Mouse (Mus musculus): ENCODE results near the gene Dand5. TPM values are rescaled to one million over a fixed set of nuclear protein-coding genes. Genes with fewer than 3 reads are reported as not detected.

Gene Dand5
- polyA plus RNA-seq, 1 experiment from 2014 or later, result 4.5 TPM

GRCm38 (mm10) chr8:84784681-84785505 is 37.7 kb downstream of the Dand5 start:
- H3K9me3 ChIP-seq, result no peaks in the 10 kb centered on the region
- H3K27ac ChIP-seq, result no peak overlapping the region
- H3K27me3 ChIP-seq (replicated peaks), result peaks cover 98% of the 10 kb centered on the region
- 9% methylated on average over 48 of the region's 48 CpGs for WGBS
- ATAC-seq, result no peak
- no peaks in the 10 kb centered on the region for H3K36me3 ChIP-seq
- peaks cover 10% of the 10 kb centered on the region for H3K4me1 ChIP-seq (replicated peaks)
- H3K4me2 ChIP-seq (replicated peaks), result no peak overlapping the region
- no peak overlapping the region for H3K4me3 ChIP-seq (replicated peaks)
- H3K9ac ChIP-seq, result no peak overlapping the region

- H3K4me2 ChIP-seq (replicated peaks), result peak overlapping the region; percentile 22; the same call in 1 of the 2 replicates
- WGBS, result 7% methylated on average over 33 of the region's 33 CpGs
Measured at GRCm38 (mm10) chr8:84783919-84784581, 38.6 kb downstream of the Dand5 start.

GRCm38 (mm10) chr8:84783198-84783918 is 39.3 kb downstream of the Dand5 start:
- H3K4me3 ChIP-seq (replicated peaks), result no peak overlapping the region
- H3K36me3 ChIP-seq, result no peaks in the 10 kb centered on the region
- peaks cover 98% of the 10 kb centered on the region for H3K27me3 ChIP-seq (replicated peaks)
- peaks cover 13% of the 10 kb centered on the region for H3K4me1 ChIP-seq (replicated peaks)
- 16% methylated on average over 11 of the region's 11 CpGs for WGBS
- no peak overlapping the region for H3K27ac ChIP-seq
- ATAC-seq, result no peak
- H3K9me3 ChIP-seq, result no peaks in the 10 kb centered on the region
- H3K4me2 ChIP-seq (replicated peaks), result no peak overlapping the region
- no peak overlapping the region for H3K9ac ChIP-seq

More at GRCm38 (mm10) chr8:84783919-84784581, 38.6 kb downstream of the Dand5 start:
- no peak for ATAC-seq
- Histone ChIP-seq H3K4me3 (replicated peaks) (no peak overlapping the region), H3K9me3 (no peaks in the 10 kb centered on the region), H3K27ac (no peak overlapping the region), H3K36me3 (no peaks in the 10 kb centered on the region), H3K27me3 (replicated peaks) (peaks cover 98% of the 10 kb centered on the region), H3K9ac (no peak overlapping the region), H3K4me1 (replicated peaks) (peaks cover 11% of the 10 kb centered on the region)

GRCm38 (mm10) chr8:84782680-84783079 is 39.9 kb downstream of the Dand5 start:
- ATAC-seq, result no peak
- H3K4me1 ChIP-seq (replicated peaks), result peaks cover 13% of the 10 kb centered on the region
- no peak overlapping the region for H3K4me2 ChIP-seq (replicated peaks)
- no peaks in the 10 kb centered on the region for H3K9me3 ChIP-seq
- no peak overlapping the region for H3K27ac ChIP-seq
- WGBS, result 31% methylated on average over 10 of the region's 10 CpGs
- H3K4me3 ChIP-seq (replicated peaks), result no peak overlapping the region
- no peaks in the 10 kb centered on the region for H3K36me3 ChIP-seq
- no peak overlapping the region for H3K9ac ChIP-seq
- H3K27me3 ChIP-seq (replicated peaks), result peaks cover 98% of the 10 kb centered on the region

- ATAC-seq, result no peak
- H3K4me2 ChIP-seq (replicated peaks), result no peak overlapping the region
- H3K9ac ChIP-seq, result no peak overlapping the region
- WGBS, result 21% methylated on average over 5 of the region's 5 CpGs
- peaks cover 96% of the 10 kb centered on the region for H3K27me3 ChIP-seq (replicated peaks)
- H3K36me3 ChIP-seq, result no peaks in the 10 kb centered on the region
- H3K9me3 ChIP-seq, result no peaks in the 10 kb centered on the region
- no peak overlapping the region for H3K27ac ChIP-seq
- H3K4me3 ChIP-seq (replicated peaks), result no peak overlapping the region
- peaks cover 13% of the 10 kb centered on the region for H3K4me1 ChIP-seq (replicated peaks)
Measured at GRCm38 (mm10) chr8:84781686-84782505, 40.7 kb downstream of the Dand5 start.

GRCm38 (mm10) chr8:84780949-84781680 is 41.5 kb downstream of the Dand5 start:
- peaks cover 95% of the 10 kb centered on the region for H3K27me3 ChIP-seq (replicated peaks)
- ATAC-seq, result no peak
- H3K36me3 ChIP-seq, result no peaks in the 10 kb centered on the region
- 52% methylated on average over 6 of the region's 6 CpGs for WGBS
- no peak overlapping the region for H3K27ac ChIP-seq
- no peak overlapping the region for H3K9ac ChIP-seq
- H3K4me2 ChIP-seq (replicated peaks), result no peak overlapping the region
- peaks cover 13% of the 10 kb centered on the region for H3K4me1 ChIP-seq (replicated peaks)
- H3K4me3 ChIP-seq (replicated peaks), result no peak overlapping the region
- no peaks in the 10 kb centered on the region for H3K9me3 ChIP-seq

- Histone ChIP-seq H3K4me3 (replicated peaks) (no peak overlapping the region), H3K27me3 (replicated peaks) (peaks cover 95% of the 10 kb centered on the region), H3K36me3 (no peaks in the 10 kb centered on the region), H3K4me2 (replicated peaks) (no peak overlapping the region), H3K27ac (no peak overlapping the region), H3K4me1 (replicated peaks) (peaks cover 21% of the 10 kb centered on the region), H3K9ac (no peak overlapping the region), H3K9me3 (no peaks in the 10 kb centered on the region)
- no peak for ATAC-seq
- WGBS, result 28% methylated on average over 13 of the region's 13 CpGs
Measured at GRCm38 (mm10) chr8:84780225-84780555, 42.4 kb downstream of the Dand5 start.

- Histone ChIP-seq H3K4me2 (replicated peaks) (no peak overlapping the region), H3K4me3 (replicated peaks) (no peak overlapping the region), H3K9ac (no peak overlapping the region), H3K4me1 (replicated peaks) (peaks cover 19% of the 10 kb centered on the region), H3K9me3 (no peaks in the 10 kb centered on the region), H3K27me3 (replicated peaks) (peaks cover 92% of the 10 kb centered on the region), H3K27ac (no peak overlapping the region), H3K36me3 (no peaks in the 10 kb centered on the region)
- 22% methylated on average over 19 of the region's 19 CpGs for WGBS
- ATAC-seq, result no peak
Measured at GRCm38 (mm10) chr8:84779519-84780224, 43.0 kb downstream of the Dand5 start.

- ATAC-seq, result no peak
- 0 out of 2 replicates have a peak overlapping the region, but pooled peaks have one; percentile 11 for H3K4me2 ChIP-seq (replicated peaks)
- no peak overlapping the region for H3K9ac ChIP-seq
Measured at GRCm38 (mm10) chr8:84778638-84779380, 43.8 kb downstream of the Dand5 start.

GRCm38 (mm10) chr8:84777899-84778637 is 44.6 kb downstream of the Dand5 start:
- 62% methylated on average over 10 of the region's 10 CpGs for WGBS
- Histone ChIP-seq H3K27ac (no peak overlapping the region), H3K4me3 (replicated peaks) (no peak overlapping the region), H3K9me3 (no peaks in the 10 kb centered on the region), H3K27me3 (replicated peaks) (peaks cover 80% of the 10 kb centered on the region), H3K4me1 (replicated peaks) (peaks cover 21% of the 10 kb centered on the region), H3K4me2 (replicated peaks) (0 out of 2 replicates have a peak overlapping the region, but pooled peaks have one; percentile 11), H3K36me3 (no peaks in the 10 kb centered on the region), H3K9ac (no peak overlapping the region)
- no peak for ATAC-seq

More at GRCm38 (mm10) chr8:84778638-84779380, 43.8 kb downstream of the Dand5 start:
- Histone ChIP-seq H3K4me1 (replicated peaks) (peaks cover 17% of the 10 kb centered on the region), H3K27ac (no peak overlapping the region), H3K27me3 (replicated peaks) (peaks cover 84% of the 10 kb centered on the region), H3K4me3 (replicated peaks) (no peak overlapping the region), H3K9me3 (no peaks in the 10 kb centered on the region), H3K36me3 (no peaks in the 10 kb centered on the region)
- 23% methylated on average over 11 of the region's 11 CpGs for WGBS

All from intestine, embryonic 15.5 days (tissue).